Mouse (Mus musculus) ovary, adult 2 months (tissue): ENCODE results near the gene Hrh1. TPM values are rescaled to one million over a fixed set of nuclear protein-coding genes. Genes with fewer than 3 reads are reported as not detected.

ENCODE experiments used
- polyA plus RNA-seq: library from polyadenylated mRNA; depleted of rRNA; stranded (reverse); fragments of >200 nt; gene quantifications from 2 replicates; pipeline ENCODE4 v1.2.3, GENCODE M21; 2012; rRNA removed

Hrh1 gene
- 0.43 and 0.67 TPM in 2 replicates for polyA plus RNA-seq

GRCm38 (mm10) chr6:114397691-114398217 lies at the start of gene Hrh1:
Hrh1 (plus strand) TSS chr6:114397936.

Other genes starting within 250 kb of the Hrh1 start
- gene Slc6a1, start 115.3 kb upstream of the Hrh1 start, polyA plus RNA-seq, result 0.08 TPM in 1 of 2 replicates, not detected in the other
- 16.8 and 23.3 TPM in 2 replicates for gene Atg7, start 245.2 kb downstream of the Hrh1 start, polyA plus RNA-seq